Mouse (Mus musculus): ENCODE data around the gene Prdm10. TPM values are rescaled to one million over a fixed set of nuclear protein-coding genes. Genes with fewer than 3 reads are reported as not detected.

Gene Prdm10
- polyA plus RNA-seq, 1 experiment from 2014 or later: 8.6 TPM

- H3K4me3 ChIP-seq: no peak overlapping the region
- no peak for ATAC-seq (ENCODE audit: low FRiP score, low read depth)
- H3K9ac ChIP-seq: no peak overlapping the region
Observed at GRCm38 (mm10) chr9:31348458-31348857, 68.1 kb downstream of the Prdm10 start.

GRCm38 (mm10) chr9:31348915-31349314, 68.6 kb downstream of the Prdm10 start:
- H3K36me3 ChIP-seq: peaks cover 16% of the 10 kb centered on the region; the same call in 1 of the 2 replicates
- no peaks in the 10 kb centered on the region for H3K27me3 ChIP-seq
- no peak overlapping the region for H3K27ac ChIP-seq (replicated peaks)
- H3K4me1 ChIP-seq (replicated peaks): peaks cover 5% of the 10 kb centered on the region; the same call in 1 of the 2 replicates
- ATAC-seq (ENCODE audit: low FRiP score, low read depth): peak; percentile 72; the same call in 1 of the 2 replicates
- no peak overlapping the region for H3K9ac ChIP-seq
- no peak overlapping the region for H3K4me2 ChIP-seq
- H3K4me3 ChIP-seq: no peak overlapping the region
- 70% methylated on average over 11 of the region's 11 CpGs for WGBS
- H3K9me3 ChIP-seq: no peaks in the 10 kb centered on the region

More at GRCm38 (mm10) chr9:31348458-31348857, 68.1 kb downstream of the Prdm10 start:
- H3K4me2 ChIP-seq: no peak overlapping the region
- no peaks in the 10 kb centered on the region for H3K27me3 ChIP-seq
- WGBS: 73% methylated on average over 4 of the region's 4 CpGs
- H3K9me3 ChIP-seq: no peaks in the 10 kb centered on the region
- peaks cover 5% of the 10 kb centered on the region; the same call in 1 of the 2 replicates for H3K4me1 ChIP-seq (replicated peaks)
- H3K36me3 ChIP-seq: peaks cover 12% of the 10 kb centered on the region; the same call in 1 of the 2 replicates
- no peak overlapping the region for H3K27ac ChIP-seq (replicated peaks)

GRCm38 (mm10) chr9:31352716-31353115, 72.4 kb downstream of the Prdm10 start:
- 90% methylated on average over 2 of the region's 2 CpGs for WGBS
- H3K36me3 ChIP-seq: peaks cover 38% of the 10 kb centered on the region
- H3K4me1 ChIP-seq (replicated peaks): no peaks in the 10 kb centered on the region

GRCm38 (mm10) chr9:31353518-31353917, 73.2 kb downstream of the Prdm10 start:
- 89% methylated on average over 10 of the region's 10 CpGs for WGBS
- H3K27me3 ChIP-seq: no peaks in the 10 kb centered on the region
- no peak overlapping the region for H3K4me2 ChIP-seq
- no peak overlapping the region for H3K4me3 ChIP-seq
- no peak for ATAC-seq (ENCODE audit: low FRiP score, low read depth)
- no peak overlapping the region for H3K9ac ChIP-seq
- H3K36me3 ChIP-seq: peaks cover 40% of the 10 kb centered on the region
- no peak overlapping the region for H3K27ac ChIP-seq (replicated peaks)
- H3K9me3 ChIP-seq: no peaks in the 10 kb centered on the region
- H3K4me1 ChIP-seq (replicated peaks): no peaks in the 10 kb centered on the region

More at GRCm38 (mm10) chr9:31352716-31353115, 72.4 kb downstream of the Prdm10 start:
- no peaks in the 10 kb centered on the region for H3K27me3 ChIP-seq
- no peak for ATAC-seq (ENCODE audit: low FRiP score, low read depth)
- H3K4me3 ChIP-seq: no peak overlapping the region
- H3K4me2 ChIP-seq: no peak overlapping the region
- H3K27ac ChIP-seq (replicated peaks): no peak overlapping the region
- H3K9ac ChIP-seq: no peak overlapping the region
- no peaks in the 10 kb centered on the region for H3K9me3 ChIP-seq

GRCm38 (mm10) chr9:31354051-31354450, 73.7 kb downstream of the Prdm10 start:
- no peak for ATAC-seq (ENCODE audit: low FRiP score, low read depth)
- no peak overlapping the region for H3K27ac ChIP-seq (replicated peaks)
- H3K9me3 ChIP-seq: no peaks in the 10 kb centered on the region
- no peak overlapping the region for H3K4me2 ChIP-seq
- H3K36me3 ChIP-seq: peaks cover 43% of the 10 kb centered on the region
- no peaks in the 10 kb centered on the region for H3K4me1 ChIP-seq (replicated peaks)
- H3K27me3 ChIP-seq: no peaks in the 10 kb centered on the region
- H3K4me3 ChIP-seq: no peak overlapping the region
- WGBS: 90% methylated on average over 7 of the region's 7 CpGs
- H3K9ac ChIP-seq: no peak overlapping the region

- 89% methylated on average over 9 of the region's 9 CpGs for WGBS
- H3K27ac ChIP-seq (replicated peaks): no peak overlapping the region
- peaks cover 39% of the 10 kb centered on the region for H3K36me3 ChIP-seq
- ATAC-seq (ENCODE audit: low FRiP score, low read depth): no peak
- H3K4me2 ChIP-seq: no peak overlapping the region
- H3K4me1 ChIP-seq (replicated peaks): no peaks in the 10 kb centered on the region
- no peaks in the 10 kb centered on the region for H3K9me3 ChIP-seq
- H3K4me3 ChIP-seq: no peak overlapping the region
- H3K27me3 ChIP-seq: no peaks in the 10 kb centered on the region
- H3K9ac ChIP-seq: no peak overlapping the region
Observed at GRCm38 (mm10) chr9:31363698-31364609, 83.6 kb downstream of the Prdm10 start.

- H3K4me3 ChIP-seq: no peak overlapping the region
- H3K27me3 ChIP-seq: no peaks in the 10 kb centered on the region
- no peak overlapping the region for H3K4me2 ChIP-seq
- H3K27ac ChIP-seq (replicated peaks): no peak overlapping the region
- ATAC-seq (ENCODE audit: low FRiP score, low read depth): no peak
- no peak overlapping the region for H3K9ac ChIP-seq
- WGBS: 80% methylated on average over 8 of the region's 8 CpGs
- no peaks in the 10 kb centered on the region for H3K9me3 ChIP-seq
- no peaks in the 10 kb centered on the region for H3K4me1 ChIP-seq (replicated peaks)
- H3K36me3 ChIP-seq: peaks cover 30% of the 10 kb centered on the region
Observed at GRCm38 (mm10) chr9:31365086-31365485, 84.7 kb downstream of the Prdm10 start.

- Histone ChIP-seq H3K4me2 (no peak overlapping the region), H3K4me3 (no peak overlapping the region), H3K4me1 (replicated peaks) (no peaks in the 10 kb centered on the region), H3K27me3 (no peaks in the 10 kb centered on the region), H3K27ac (replicated peaks) (no peak overlapping the region), H3K9me3 (0 out of 2 replicates have a peak, but pooled peaks cover 4% of the 10 kb centered on the region), H3K9ac (no peak overlapping the region), H3K36me3 (peaks cover 37% of the 10 kb centered on the region)
- 96% methylated on average over 3 of the region's 3 CpGs for WGBS
- ATAC-seq (ENCODE audit: low FRiP score, low read depth): no peak
Observed at GRCm38 (mm10) chr9:31371740-31372139, 91.4 kb downstream of the Prdm10 start.

GRCm38 (mm10) chr9:31376661-31377060, 96.3 kb downstream of the Prdm10 start:
- no peaks in the 10 kb centered on the region for H3K27me3 ChIP-seq
- no peak for ATAC-seq (ENCODE audit: low FRiP score, low read depth)
- H3K36me3 ChIP-seq: peaks cover 33% of the 10 kb centered on the region
- H3K9me3 ChIP-seq: 0 out of 2 replicates have a peak, but pooled peaks cover 4% of the 10 kb centered on the region
- H3K27ac ChIP-seq (replicated peaks): no peak overlapping the region
- no peak overlapping the region for H3K9ac ChIP-seq
- no peak overlapping the region for H3K4me2 ChIP-seq
- H3K4me1 ChIP-seq (replicated peaks): no peaks in the 10 kb centered on the region
- no peak overlapping the region for H3K4me3 ChIP-seq

GRCm38 (mm10) chr9:31384786-31385499, 104.6 kb downstream of the Prdm10 start:
- Histone ChIP-seq H3K27me3 (no peaks in the 10 kb centered on the region), H3K9me3 (no peaks in the 10 kb centered on the region), H3K36me3 (peaks cover 8% of the 10 kb centered on the region; the same call in 1 of the 2 replicates), H3K27ac (replicated peaks) (no peak overlapping the region), H3K9ac (no peak overlapping the region), H3K4me2 (peak overlapping the region; percentile 64), H3K4me1 (replicated peaks) (peaks cover 27% of the 10 kb centered on the region), H3K4me3 (peak overlapping the region; percentile 80)
- ATAC-seq (ENCODE audit: low FRiP score, low read depth): no peak
- 85% methylated on average over 17 of the region's 17 CpGs for WGBS

- H3K9ac ChIP-seq: peak overlapping the region; percentile 69
- H3K4me3 ChIP-seq: peak overlapping the region; percentile 80
- H3K4me2 ChIP-seq: peak overlapping the region; percentile 64
- H3K27me3 ChIP-seq: no peaks in the 10 kb centered on the region
- H3K9me3 ChIP-seq: no peaks in the 10 kb centered on the region
- H3K27ac ChIP-seq (replicated peaks): peak overlapping the region; percentile 73
- peak; percentile 46 for ATAC-seq (ENCODE audit: low FRiP score, low read depth)
- 29% methylated on average over 4 of the region's 4 CpGs for WGBS
- peaks cover 27% of the 10 kb centered on the region for H3K4me1 ChIP-seq (replicated peaks)
- H3K36me3 ChIP-seq: peaks cover 9% of the 10 kb centered on the region
Observed at GRCm38 (mm10) chr9:31385500-31385869, 105.1 kb downstream of the Prdm10 start.

GRCm38 (mm10) chr9:31385947-31386354, 105.6 kb downstream of the Prdm10 start, which contains the start of gene Nfrkb:
Gene Nfrkb, plus strand, starts transcription at chr9:31386192.
- under 1% methylated on average over 43 of the region's 46 CpGs for WGBS
- ATAC-seq (ENCODE audit: low FRiP score, low read depth): peak; percentile 97

More at GRCm38 (mm10) chr9:31385947-31386354, 105.6 kb downstream of the Prdm10 start, which contains the start of gene Nfrkb:
- H3K36me3 ChIP-seq: peaks cover 14% of the 10 kb centered on the region
- peak within 1 kb of the TSS; percentile 80 for H3K4me3 ChIP-seq
- H3K27ac ChIP-seq (replicated peaks): peak within 1 kb of the TSS; percentile 73
- H3K4me2 ChIP-seq: peak within 1 kb of the TSS; percentile 64
- H3K9me3 ChIP-seq: no peaks in the 10 kb centered on the region
- H3K4me1 ChIP-seq (replicated peaks): peaks cover 27% of the 10 kb centered on the region
- no peaks in the 10 kb centered on the region for H3K27me3 ChIP-seq
- peak within 1 kb of the TSS; percentile 69 for H3K9ac ChIP-seq

Measured in hindbrain, embryonic 15.5 days (tissue).